Mouse (Mus musculus) heart, embryonic 10.5 days (tissue): ENCODE measurements around the gene Wdr34. TPM values are rescaled to one million over a fixed set of nuclear protein-coding genes. Genes with fewer than 3 reads are reported as not detected.

Source experiments
- microRNA-seq: library from miRNA; unstranded; fragments of <30 nt; microRNA quantifications from one replicate; pipeline ENCODE4, GENCODE M21; 2017
- polyA plus RNA-seq: library from polyadenylated mRNA; unstranded; fragments of >200 nt; fragmentation: Nextera tagmentation; extraction: Ambion mirVana; gene quantifications from 2 replicates; pipeline ENCODE4 v1.2.1, GENCODE M21; 2016

Wdr34 gene
- polyA plus RNA-seq, 1 experiment from 2014 or later: 22.3 TPM

Small RNA genes lying within 50 kb of the gene (microRNA-seq; reads per million reads assigned to microRNA genes)
- gene Mir6997: not detected

Other genes with a start within 250 kb of the Wdr34 start
- gene Slc27a4, start 246.2 kb downstream of the Wdr34 start, polyA plus RNA-seq: 8.4 and 9.5 TPM in 2 replicates
- 18.4 and 19.1 TPM in 2 replicates for gene Urm1, start 228.8 kb downstream of the Wdr34 start, polyA plus RNA-seq
- 22.8 and 26.7 TPM in 2 replicates for gene Cercam, start 179.7 kb downstream of the Wdr34 start, polyA plus RNA-seq
- 77.8 and 82.6 TPM in 2 replicates for gene Odf2, start 159.7 kb downstream of the Wdr34 start, polyA plus RNA-seq
- gene Gle1, start 113.5 kb downstream of the Wdr34 start, polyA plus RNA-seq: 50.0 and 61.3 TPM in 2 replicates
- gene Sptan1, start 83.3 kb downstream of the Wdr34 start, polyA plus RNA-seq: 103 and 116 TPM in 2 replicates
- 341 and 570 TPM in 2 replicates for gene Set, start 8.5 kb upstream of the Wdr34 start, polyA plus RNA-seq
- 13.8 and 17.7 TPM in 2 replicates for gene Pkn3, start 28.8 kb upstream of the Wdr34 start, polyA plus RNA-seq
- 65.5 and 66.2 TPM in 2 replicates for gene Zdhhc12, start 44.8 kb upstream of the Wdr34 start, polyA plus RNA-seq
- 5.9 and 7.2 TPM in 2 replicates for gene Zer1, start 75.7 kb upstream of the Wdr34 start, polyA plus RNA-seq
- 3.9 and 6.8 TPM in 2 replicates for gene Tbc1d13, start 84.9 kb upstream of the Wdr34 start, polyA plus RNA-seq
- gene Endog, start 122.6 kb upstream of the Wdr34 start, polyA plus RNA-seq: 31.3 and 32.5 TPM in 2 replicates
- 52.1 and 72.0 TPM in 2 replicates for gene Spout1, start 129.6 kb upstream of the Wdr34 start, polyA plus RNA-seq
- gene Kyat1, start 157.0 kb upstream of the Wdr34 start, polyA plus RNA-seq: 12.8 and 17.2 TPM in 2 replicates
- gene Lrrc8a, start 188.8 kb upstream of the Wdr34 start, polyA plus RNA-seq: 20.2 and 34.4 TPM in 2 replicates
- gene Gm28035, start 191.7 kb upstream of the Wdr34 start, polyA plus RNA-seq: 0.14 and 0.19 TPM in 2 replicates
- 4.4 and 5.2 TPM in 2 replicates for gene Phyhd1, start 217.3 kb upstream of the Wdr34 start, polyA plus RNA-seq
- not detected in 2 replicates for gene Gm28038, start 232.2 kb upstream of the Wdr34 start, polyA plus RNA-seq
- 29.3 and 31.7 TPM in 2 replicates for gene Dolk, start 237.5 kb upstream of the Wdr34 start, polyA plus RNA-seq
- 45.2 and 46.5 TPM in 2 replicates for gene Nup188, start 237.5 kb upstream of the Wdr34 start, polyA plus RNA-seq